Mouse (Mus musculus) adipocyte (in vitro differentiated cells): ENCODE measurements around the gene Zc2hc1c.
A peak's percentile ranks its signal among the peaks of the same experiment; 100 is the strongest.

ENCODE experiments used
- DNase-seq: peaks from one replicate; pipeline ENCODE4 v3.0.0-alpha.2; 2016; ENCODE audit warnings: low spot score

Gene Zc2hc1c

GRCm38 (mm10) chr12:85339243-85339729 lies 50.9 kb downstream of the Zc2hc1c start, which contains the start of gene Nek9:
Gene Nek9 (minus strand): TSS chr12:85339362.
- DNase-seq, result peak; percentile 94

GRCm38 (mm10) chr12:85339947-85340346 lies 51.6 kb downstream of the Zc2hc1c start:
- peak; percentile 59 for DNase-seq

- peak; percentile 85 for DNase-seq
These were observed 52.7 kb downstream of the Zc2hc1c start for GRCm38 (mm10) chr12:85341131-85341530.

- DNase-seq, result peak; percentile 38
These were observed 53.9 kb downstream of the Zc2hc1c start for GRCm38 (mm10) chr12:85342310-85342709.

GRCm38 (mm10) chr12:85344252-85344651 lies 55.9 kb downstream of the Zc2hc1c start:
- DNase-seq, result peak; percentile 14

- no peak for DNase-seq
These were observed 57.2 kb downstream of the Zc2hc1c start for GRCm38 (mm10) chr12:85345559-85345958.

- peak; percentile 82 for DNase-seq
These were observed 58.0 kb downstream of the Zc2hc1c start for GRCm38 (mm10) chr12:85346374-85346773.

- no peak for DNase-seq
These were observed 58.8 kb downstream of the Zc2hc1c start for GRCm38 (mm10) chr12:85347196-85347595.

- DNase-seq, result no peak
These were observed 59.9 kb downstream of the Zc2hc1c start for GRCm38 (mm10) chr12:85348338-85348737.
